Mouse (Mus musculus) liver, embryonic 16.5 days (tissue): ENCODE measurements at regions not wholly inside any gene's neighbourhood (a gene's known extent, or its start where the extent isn't known, plus 50 kb on each side); places are given as distances from the start of the nearest gene placed in this dataset.

ENCODE experiments used
- ATAC-seq: fragments of 200-750 bp; cut with Nextera tagmentation; 2 replicates; pipeline ENCODE4 v1.8.0; 2017; ENCODE audit warnings: low read depth, mild to moderate bottlenecking, moderate number of reproducible peaks, moderate library complexity
- H3K27ac ChIP-seq: fragments of 300-500 bp; sonication (generic); 2 replicates; pipeline ENCODE4 v1.5.1; 2014; ENCODE audit warnings: mild to moderate bottlenecking, low read length
- H3K27me3 ChIP-seq: fragments of 300-500 bp; sonication (generic); 2 replicates; pipeline ENCODE4 v1.6.1; 2014; ENCODE audit warnings: low read depth, low read length, mixed read lengths; ENCODE audit not compliant: control insufficient read depth, insufficient read depth
- H3K36me3 ChIP-seq: fragments of 300-500 bp; sonication (generic); 2 replicates; pipeline ENCODE4 v1.6.1; 2014; ENCODE audit warnings: mild to moderate bottlenecking; ENCODE audit not compliant: control insufficient read depth, insufficient read depth
- H3K4me1 ChIP-seq: fragments of 300-500 bp; sonication (generic); 2 replicates; pipeline ENCODE4 v1.6.1; 2014; ENCODE audit warnings: low read depth, low read length, mixed read lengths; ENCODE audit not compliant: control insufficient read depth
- H3K4me2 ChIP-seq: fragments of 300-500 bp; sonication (generic); 2 replicates; pipeline ENCODE4 v1.6.1; 2014; ENCODE audit warnings: low read depth, low read length, mixed read lengths
- H3K4me3 ChIP-seq: fragments of 300-500 bp; sonication (generic); 2 replicates; pipeline ENCODE4 v1.5.1; 2014; ENCODE audit warnings: low read depth, mild to moderate bottlenecking, low read length
- H3K9ac ChIP-seq: fragments of 300-500 bp; sonication (generic); 2 replicates; pipeline ENCODE4 v1.6.1; 2014; ENCODE audit warnings: low read depth, low read length
- H3K9me3 ChIP-seq: fragments of 300-500 bp; sonication (generic); replicated peaks from 2 replicates; pipeline ENCODE4 v1.6.1; 2016; ENCODE audit warnings: low read length; ENCODE audit not compliant: control insufficient read depth
- WGBS: fragments of 180-500 bp; shearing (Covaris S2); extraction: QIAGEN DNeasy Blood & Tissue Kit; methylation state at CpG from one replicate; pipeline ENCODE4 v1.1.7; 2014; ENCODE audit not compliant: insufficient replicate concordance; 5-methylcytosine and 5-hydroxymethylcytosine counted together

DNA sequence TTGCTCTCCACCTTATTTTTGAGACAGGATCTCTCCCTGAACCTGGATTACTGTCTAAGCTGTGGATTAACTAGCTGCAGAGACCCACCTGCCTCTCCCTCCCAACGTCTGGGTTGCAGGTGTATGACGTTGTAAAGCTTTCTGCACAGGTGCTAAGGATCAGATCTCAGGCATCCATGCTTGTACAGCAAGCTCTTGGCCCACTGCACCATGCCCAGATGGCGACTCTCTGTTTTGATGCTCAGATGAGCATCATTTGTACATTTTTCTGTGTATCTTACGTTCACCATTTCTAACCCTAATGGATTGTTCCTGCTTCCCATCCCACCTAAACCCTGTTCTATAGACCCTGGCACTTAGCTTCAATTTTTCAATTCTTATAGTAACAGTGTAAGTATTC is 59.4 kb upstream of the Ankrd55 start:
- 41% methylated on average over 4 of the region's 4 CpGs for WGBS
- no peaks in the 10 kb centered on the region for H3K4me1 ChIP-seq
- H3K27me3 ChIP-seq = no peaks in the 10 kb centered on the region
- no peaks in the 10 kb centered on the region for H3K36me3 ChIP-seq
- no peaks in the 10 kb centered on the region for H3K9me3 ChIP-seq
- no peak overlapping the region for H3K4me3 ChIP-seq
- no peak overlapping the region for H3K27ac ChIP-seq
- no peak for ATAC-seq
- H3K9ac ChIP-seq = no peak overlapping the region
- no peak overlapping the region for H3K4me2 ChIP-seq

DNA sequence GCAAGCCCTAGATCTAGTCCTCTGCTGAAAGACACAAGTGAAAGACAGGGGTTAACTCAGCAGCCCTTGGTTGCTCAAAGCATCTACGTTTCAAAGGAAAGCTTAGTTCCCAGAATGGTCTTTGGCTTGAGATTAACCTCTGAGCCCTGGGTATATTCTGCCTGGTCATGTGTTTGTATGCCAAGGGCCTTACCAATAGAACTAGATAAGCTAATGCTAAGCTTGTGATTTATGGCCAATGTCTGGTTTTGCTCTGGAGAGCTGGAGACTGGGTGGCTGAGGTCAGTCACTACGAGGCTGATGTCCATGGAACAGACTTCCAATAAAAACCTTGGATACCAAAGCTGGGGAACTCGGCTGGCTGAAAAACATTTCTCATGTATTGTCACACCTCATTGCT is 58.1 kb upstream of the Ankrd55 start:
- Histone ChIP-seq H3K27ac (no peak overlapping the region), H3K4me2 (no peak overlapping the region), H3K9me3 (no peaks in the 10 kb centered on the region), H3K9ac (no peak overlapping the region), H3K4me3 (no peak overlapping the region), H3K27me3 (no peaks in the 10 kb centered on the region), H3K36me3 (no peaks in the 10 kb centered on the region), H3K4me1 (no peaks in the 10 kb centered on the region)
- no peak for ATAC-seq
- WGBS = 51% methylated on average over 3 of the region's 3 CpGs

DNA sequence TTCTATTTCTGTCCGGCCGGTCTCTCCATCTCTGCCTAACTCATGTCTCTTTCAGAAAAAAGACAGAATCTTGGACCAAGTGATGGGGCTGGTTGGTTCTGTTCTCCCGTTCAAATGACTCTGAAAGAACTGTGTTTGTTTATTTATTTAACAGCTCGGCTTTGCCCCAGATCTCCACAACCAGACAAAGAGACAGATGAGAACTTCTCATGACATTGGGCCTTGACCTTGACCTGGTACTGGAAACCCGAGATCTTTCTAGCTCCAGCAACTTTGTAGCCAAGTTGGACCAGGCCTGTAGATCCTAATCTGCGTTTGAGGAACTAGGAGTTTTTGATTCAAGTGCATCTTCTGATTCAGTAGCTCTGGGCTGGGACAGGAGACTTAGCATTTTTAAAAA is 53.6 kb upstream of the Ankrd55 start:
- 69% methylated on average over 6 of the region's 6 CpGs for WGBS
- Histone ChIP-seq H3K9me3 (no peaks in the 10 kb centered on the region), H3K4me1 (no peaks in the 10 kb centered on the region), H3K27ac (no peak overlapping the region), H3K9ac (no peak overlapping the region), H3K4me3 (no peak overlapping the region), H3K36me3 (no peaks in the 10 kb centered on the region), H3K4me2 (no peak overlapping the region), H3K27me3 (no peaks in the 10 kb centered on the region)
- no peak for ATAC-seq

DNA sequence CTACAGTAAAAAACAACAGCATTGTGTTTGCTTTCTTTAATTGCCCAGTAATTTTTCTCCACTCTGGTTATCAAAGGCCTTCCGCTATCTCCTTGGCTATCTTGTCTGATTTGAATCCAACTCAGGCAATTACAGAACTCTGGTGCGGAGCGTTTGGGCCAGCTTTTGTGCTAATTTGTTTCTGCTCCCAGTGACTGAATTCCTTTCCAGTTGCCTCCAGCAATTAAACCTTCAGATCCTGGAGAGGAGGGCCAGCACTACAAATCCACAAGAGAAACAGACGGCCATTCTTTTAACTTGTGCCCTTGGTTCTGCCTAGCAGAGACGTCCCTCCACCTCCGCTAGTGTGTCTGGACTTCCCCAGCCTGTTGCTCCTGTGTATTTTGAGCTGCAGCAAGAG is 51.3 kb upstream of the Ankrd55 start:
- no peak overlapping the region for H3K4me3 ChIP-seq
- H3K27me3 ChIP-seq = no peaks in the 10 kb centered on the region
- no peak overlapping the region for H3K9ac ChIP-seq
- H3K4me1 ChIP-seq = no peaks in the 10 kb centered on the region; the same call in 1 of the 2 replicates
- no peaks in the 10 kb centered on the region for H3K36me3 ChIP-seq
- no peaks in the 10 kb centered on the region for H3K9me3 ChIP-seq
- H3K27ac ChIP-seq = no peak overlapping the region
- H3K4me2 ChIP-seq = no peak overlapping the region
- ATAC-seq = no peak
- WGBS = 69% methylated on average over 6 of the region's 6 CpGs

DNA sequence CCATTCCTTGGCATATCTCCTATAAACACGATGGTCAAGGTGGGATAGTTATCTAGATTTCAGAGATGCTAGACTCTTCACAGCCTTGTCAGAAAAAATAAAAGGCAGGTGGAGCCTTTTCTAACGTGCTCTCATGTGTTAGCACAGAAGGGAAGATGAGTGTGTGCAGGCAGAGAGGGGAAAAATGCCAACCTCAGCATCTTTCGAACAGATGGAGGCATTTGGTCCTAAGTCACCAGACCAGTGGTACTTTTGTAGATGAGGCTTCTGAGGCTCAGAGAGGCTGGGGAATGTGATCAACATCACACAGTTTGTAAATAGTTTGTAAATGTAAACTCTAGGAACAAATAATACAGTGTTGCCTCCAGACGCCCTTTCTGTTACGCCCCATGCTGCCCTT is 50.9 kb upstream of the Ankrd55 start:
- Histone ChIP-seq H3K27me3 (no peaks in the 10 kb centered on the region), H3K9me3 (no peaks in the 10 kb centered on the region), H3K4me2 (no peak overlapping the region), H3K4me3 (no peak overlapping the region), H3K27ac (no peak overlapping the region), H3K36me3 (no peaks in the 10 kb centered on the region), H3K9ac (no peak overlapping the region), H3K4me1 (no peaks in the 10 kb centered on the region; the same call in 1 of the 2 replicates)
- 61% methylated on average over 5 of the region's 5 CpGs for WGBS
- no peak for ATAC-seq

DNA sequence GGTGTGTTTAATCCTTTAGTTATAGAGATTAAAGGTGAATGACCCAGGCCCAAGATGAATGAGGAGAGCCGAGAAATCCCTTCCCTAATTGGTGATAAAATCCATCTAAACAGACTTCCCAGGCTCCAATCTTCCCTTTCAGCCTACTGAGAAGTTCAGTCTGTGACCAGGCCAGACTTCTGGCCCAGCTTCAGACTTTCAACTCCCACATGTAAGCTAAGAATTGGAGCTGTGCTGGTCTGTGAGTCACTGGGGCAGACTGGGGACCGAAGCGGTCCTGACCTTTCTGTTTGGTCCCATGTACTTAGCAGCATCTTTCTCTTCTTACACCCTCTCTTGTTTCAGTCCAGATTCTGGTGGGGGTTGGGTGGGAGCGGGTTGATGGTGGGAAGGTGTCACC is 50.3 kb upstream of the Ankrd55 start:
- no peak overlapping the region for H3K9ac ChIP-seq
- H3K4me1 ChIP-seq = no peaks in the 10 kb centered on the region; the same call in 1 of the 2 replicates
- H3K27me3 ChIP-seq = no peaks in the 10 kb centered on the region
- no peak for ATAC-seq
- WGBS = 71% methylated on average over 4 of the region's 4 CpGs
- no peak overlapping the region for H3K4me3 ChIP-seq
- no peak overlapping the region for H3K4me2 ChIP-seq
- H3K27ac ChIP-seq = no peak overlapping the region
- H3K9me3 ChIP-seq = no peaks in the 10 kb centered on the region
- H3K36me3 ChIP-seq = no peaks in the 10 kb centered on the region
